Mouse (Mus musculus) heart, adult 18-20 months (tissue): ENCODE results near the gene Zfp653. TPM values are rescaled to one million over a fixed set of nuclear protein-coding genes. Genes with fewer than 3 reads are reported as not detected.

ENCODE experiments used
- DNase-seq, 2 experiments: peaks; one replicate each; pipeline ENCODE4 v3.0.0; 2021 to 2022; ENCODE audit warnings: mixed read lengths in 1 of 2
- microRNA-seq, 2 experiments: library from miRNA; unstranded; fragments of <30 nt; microRNA quantifications; one replicate each; pipeline ENCODE4 v1.2.0; 2022
- total RNA-seq, 2 experiments: library from RNA; stranded (reverse); gene quantifications; 2 replicates each; pipeline ENCODE4 v1.2.3; 2021

Gene Zfp653
- total RNA-seq, 2 experiments from 2014 or later, result 3.8 to 3.9 TPM

- DNase-seq, result no peak
These were observed 42.7 kb downstream of the Zfp653 start for GRCm38 (mm10) chr9:22028467-22028866.

- no peak for DNase-seq
These were observed 46.6 kb downstream of the Zfp653 start for GRCm38 (mm10) chr9:22024592-22024991.

GRCm38 (mm10) chr9:22017208-22017825 is 53.9 kb downstream of the Zfp653 start:
- DNase-seq, result no peak

- no peak for DNase-seq
These were observed 54.9 kb downstream of the Zfp653 start for GRCm38 (mm10) chr9:22016245-22016644.

- no peak for DNase-seq
These were observed 58.4 kb downstream of the Zfp653 start for GRCm38 (mm10) chr9:22012731-22013130.

GRCm38 (mm10) chr9:22011055-22011454 is 60.1 kb downstream of the Zfp653 start:
- DNase-seq, result no peak

Small RNA genes within 50 kb of the gene (microRNA-seq; reads per million reads assigned to microRNA genes)
- 0.38 to 1.1 reads per million in 2 experiments for gene Mir7084

Other genes with a start within 250 kb of the Zfp653 start
- gene Angptl8, start 235.9 kb downstream of the Zfp653 start, total RNA-seq, result under 1 TPM in 1 of 2 experiments, not detected in 1; 0.69 TPM
- gene Dock6, start 218.7 kb downstream of the Zfp653 start, total RNA-seq, result 10 to 100 TPM; 24.3 to 24.6 TPM
- gene Rab3d, start 153.2 kb downstream of the Zfp653 start, total RNA-seq, result 10 to 100 TPM; 16.2 to 18.2 TPM
- 1 to 10 TPM; 3.7 to 6.0 TPM for gene Ccdc159, start 143.9 kb downstream of the Zfp653 start, total RNA-seq
- gene Tmem205, start 143.8 kb downstream of the Zfp653 start, total RNA-seq, result 10 to 100 TPM; 72.7 to 81.2 TPM
- gene Plppr2, start 134.3 kb downstream of the Zfp653 start, total RNA-seq, result 1 to 10 TPM; 2.4 to 3.0 TPM
- gene Swsap1, start 115.6 kb downstream of the Zfp653 start, total RNA-seq, result 1 to 10 TPM; 7.6 to 7.8 TPM
- gene Epor, start 107.9 kb downstream of the Zfp653 start, total RNA-seq, result 1 to 10 TPM in 1 of 2 experiments, under 1 TPM in 1; 0.84 to 2.1 TPM
- gene Rgl3, start 81.9 kb downstream of the Zfp653 start, total RNA-seq, result 1 to 10 TPM; 4.8 to 7.1 TPM
- under 1 TPM in 1 of 2 experiments, not detected in 1; 0.31 TPM for gene Ccdc151, start 68.7 kb downstream of the Zfp653 start, total RNA-seq
- gene Prkcsh, start 68.6 kb downstream of the Zfp653 start, total RNA-seq, result 10 to 100 TPM; 58.7 to 64.6 TPM
- gene Elavl3, start 19.4 kb downstream of the Zfp653 start, total RNA-seq, result under 1 TPM in 1 of 2 experiments, not detected in 1; 0.26 TPM
- gene Gm49318, start 117 bp downstream of the Zfp653 start, total RNA-seq, result under 1 TPM in 1 of 2 experiments, not detected in 1; 0.55 TPM
- 100 to 1,000 TPM; 105 to 108 TPM for gene Ecsit, start 14.1 kb upstream of the Zfp653 start, total RNA-seq
- 1 to 10 TPM; 7.1 to 9.8 TPM for gene Cnn1, start 27.8 kb upstream of the Zfp653 start, total RNA-seq
- 10 to 100 TPM; 35.2 to 36.2 TPM for gene Elof1, start 45.8 kb upstream of the Zfp653 start, total RNA-seq
- gene Acp5, start 64.3 kb upstream of the Zfp653 start, total RNA-seq, result 10 to 100 TPM in 1 of 2 experiments, 1 to 10 TPM in 1; 1.9 to 12.3 TPM
- gene Pigyl, start 85.5 kb upstream of the Zfp653 start, total RNA-seq, result 10 to 100 TPM; 43.8 to 55.1 TPM
- under 1 TPM; 0.13 to 0.15 TPM for gene Zfp872, start 116.7 kb upstream of the Zfp653 start, total RNA-seq
- 10 to 100 TPM; 22.6 to 24.1 TPM for gene Zfp809, start 154.3 kb upstream of the Zfp653 start, total RNA-seq
- under 1 TPM; 0.15 to 0.21 TPM for gene Zfp599, start 188.5 kb upstream of the Zfp653 start, total RNA-seq
- 1 to 10 TPM; 4.7 to 5.5 TPM for gene Zfp810, start 236.3 kb upstream of the Zfp653 start, total RNA-seq